Mouse (Mus musculus) layer of hippocampus, postnatal 14 days (tissue): ENCODE data around the gene Eci2. TPM values are rescaled to one million over a fixed set of nuclear protein-coding genes. Genes with fewer than 3 reads are reported as not detected.
"Not testable (repeated sequence)": the region's sequence is repeated elsewhere in the genome, so short reads cannot be mapped to it uniquely, and the experiment has no call there.

ENCODE experiments used
- DNase-seq, 2 experiments: peaks; one replicate each; pipeline ENCODE4 v3.0.0; 2021 to 2022; ENCODE audit warnings: low spot score in 2 of 2, mixed read lengths in 1 of 2
- total RNA-seq, 2 experiments: library from RNA; stranded (reverse); gene quantifications; 2 replicates each; pipeline ENCODE4 v1.2.3; 2021

Eci2 gene
- total RNA-seq, 2 experiments from 2014 or later: 52.7 to 54.4 TPM

- no peak for DNase-seq
These were observed 33.3 kb downstream of the Eci2 start for GRCm38 (mm10) chr13:34993595-34993982.

DNA sequence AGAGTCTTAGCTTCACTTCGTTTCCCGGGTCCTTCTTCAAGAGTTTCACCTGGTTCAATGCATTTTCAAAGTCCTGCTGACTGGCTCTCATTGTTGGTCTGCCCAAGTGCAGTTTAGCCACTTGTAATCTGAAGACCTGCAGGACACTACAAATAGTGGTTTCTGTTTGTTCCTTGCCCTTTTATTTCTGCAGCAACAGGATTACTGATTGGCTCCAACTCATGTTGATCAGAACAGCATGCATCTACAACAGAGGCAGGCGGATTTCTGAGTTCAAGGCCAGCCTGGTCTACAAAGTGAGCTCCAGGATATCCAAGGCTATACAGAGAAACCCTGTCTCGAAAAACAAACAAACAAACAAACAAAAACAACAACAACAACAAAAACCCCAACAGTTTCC lies 33.8 kb downstream of the Eci2 start:
- DNase-seq: no peak

- no peak for DNase-seq
These were observed 35.2 kb downstream of the Eci2 start for GRCm38 (mm10) chr13:34991581-34992273.

- DNase-seq: not testable (repeated sequence)
These were observed 43.4 kb downstream of the Eci2 start for GRCm38 (mm10) chr13:34983479-34983878.

- not testable (repeated sequence) for DNase-seq
These were observed 48.3 kb downstream of the Eci2 start for GRCm38 (mm10) chr13:34978635-34979034.

GRCm38 (mm10) chr13:34977410-34977809 lies 49.5 kb downstream of the Eci2 start:
- DNase-seq: no peak

DNA sequence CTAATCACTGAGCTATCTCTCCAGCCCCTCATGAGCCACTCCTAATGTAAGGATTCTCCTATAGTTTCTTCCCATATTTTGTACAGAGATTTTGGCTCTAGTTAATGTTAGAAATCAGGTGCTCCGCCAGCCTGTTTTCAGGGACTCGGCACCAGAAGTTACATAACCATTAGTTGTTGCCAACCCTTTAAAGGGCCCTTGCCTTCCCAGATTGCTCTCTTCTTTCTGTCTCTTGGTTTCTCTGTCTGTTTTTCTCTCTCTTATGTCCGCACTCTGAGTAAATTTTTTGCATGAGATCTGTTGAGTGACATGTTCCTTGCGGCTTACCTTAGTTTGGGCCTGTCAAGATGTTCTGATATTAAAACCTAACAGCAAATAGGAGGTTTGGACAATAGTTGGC lies 50.8 kb downstream of the Eci2 start:
- no peak for DNase-seq

- DNase-seq: no peak
These were observed 53.1 kb downstream of the Eci2 start for GRCm38 (mm10) chr13:34973770-34974169.

DNA sequence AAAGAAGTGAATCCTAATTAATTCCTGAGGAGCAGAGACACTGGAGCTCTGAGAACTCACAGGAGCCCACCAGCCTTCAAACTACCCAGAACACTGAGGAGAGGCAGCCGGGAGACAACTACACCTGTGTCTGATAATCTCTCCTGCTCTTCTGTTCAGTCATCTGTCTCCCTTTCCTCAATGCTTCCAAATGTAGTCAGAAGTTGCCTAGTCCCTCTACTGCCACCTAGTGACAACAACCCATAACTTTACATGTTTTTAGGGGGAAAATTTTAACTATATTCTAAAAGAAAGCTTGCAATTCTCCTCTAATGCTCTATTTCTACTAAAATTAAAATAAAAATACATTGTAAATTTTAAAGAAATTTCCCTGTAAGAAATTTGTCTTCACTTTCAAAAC lies 53.7 kb downstream of the Eci2 start:
- no peak for DNase-seq

DNA sequence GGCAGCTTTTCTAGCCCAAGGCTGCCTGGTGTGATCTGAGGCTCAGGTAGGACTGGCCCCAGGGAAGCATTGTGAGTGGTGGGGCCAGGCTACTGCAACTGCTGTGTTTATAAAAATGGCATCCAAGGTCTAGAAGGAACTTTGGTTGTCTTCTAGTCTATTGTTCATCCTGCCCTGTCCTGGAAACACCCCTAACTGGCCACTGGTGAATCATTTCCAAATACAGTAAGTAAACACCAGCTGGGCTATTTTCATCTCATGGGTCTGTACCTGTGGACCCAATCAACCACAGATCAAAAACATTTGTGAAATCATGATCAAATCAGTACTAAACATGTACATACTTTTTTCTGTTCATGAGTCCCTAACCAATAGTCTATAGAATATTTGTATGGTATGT lies 54.4 kb downstream of the Eci2 start:
- not testable (repeated sequence) for DNase-seq

- not testable (repeated sequence) for DNase-seq
These were observed 61.2 kb downstream of the Eci2 start for GRCm38 (mm10) chr13:34965647-34966046.

DNA sequence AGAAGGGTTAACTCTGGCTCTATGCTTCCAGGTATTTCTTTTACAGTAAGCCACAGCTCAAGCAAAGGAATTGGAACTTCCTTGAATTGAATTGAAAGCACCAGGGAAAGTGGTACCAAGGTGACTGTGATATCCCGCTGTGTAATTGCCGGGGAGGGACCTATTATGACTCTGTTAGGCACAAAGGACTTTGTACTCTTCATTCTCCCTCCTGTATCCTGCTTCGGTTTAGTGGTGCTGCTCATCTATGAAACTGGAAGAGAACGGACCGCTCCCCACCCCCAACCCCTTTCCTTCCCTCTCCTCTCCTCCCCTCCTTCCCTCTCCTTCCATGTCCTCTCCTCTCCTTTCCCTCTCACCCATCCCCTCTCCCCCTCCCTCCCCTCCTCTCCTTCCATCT lies 62.0 kb downstream of the Eci2 start:
- DNase-seq: no peak

DNA sequence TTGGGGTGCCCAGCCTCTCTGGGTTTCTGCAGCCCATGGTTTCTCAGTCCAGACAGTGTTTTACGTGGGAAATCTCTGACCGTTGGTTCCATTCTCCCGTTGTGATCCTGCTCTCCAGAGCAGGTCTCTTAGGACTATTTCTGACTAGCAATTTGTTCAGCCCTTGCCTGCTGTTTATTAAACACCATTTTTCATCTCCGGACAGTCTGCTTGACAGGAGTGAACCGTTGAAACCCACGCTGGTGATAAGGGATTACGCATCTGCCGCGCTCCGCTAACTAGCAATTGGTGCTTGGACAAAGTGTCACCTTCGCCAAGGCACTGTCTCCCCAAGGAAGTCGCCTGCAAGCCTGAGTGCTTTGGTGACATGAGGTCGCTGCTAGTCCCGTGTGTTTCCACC lies 62.5 kb downstream of the Eci2 start:
- DNase-seq: no peak

DNA sequence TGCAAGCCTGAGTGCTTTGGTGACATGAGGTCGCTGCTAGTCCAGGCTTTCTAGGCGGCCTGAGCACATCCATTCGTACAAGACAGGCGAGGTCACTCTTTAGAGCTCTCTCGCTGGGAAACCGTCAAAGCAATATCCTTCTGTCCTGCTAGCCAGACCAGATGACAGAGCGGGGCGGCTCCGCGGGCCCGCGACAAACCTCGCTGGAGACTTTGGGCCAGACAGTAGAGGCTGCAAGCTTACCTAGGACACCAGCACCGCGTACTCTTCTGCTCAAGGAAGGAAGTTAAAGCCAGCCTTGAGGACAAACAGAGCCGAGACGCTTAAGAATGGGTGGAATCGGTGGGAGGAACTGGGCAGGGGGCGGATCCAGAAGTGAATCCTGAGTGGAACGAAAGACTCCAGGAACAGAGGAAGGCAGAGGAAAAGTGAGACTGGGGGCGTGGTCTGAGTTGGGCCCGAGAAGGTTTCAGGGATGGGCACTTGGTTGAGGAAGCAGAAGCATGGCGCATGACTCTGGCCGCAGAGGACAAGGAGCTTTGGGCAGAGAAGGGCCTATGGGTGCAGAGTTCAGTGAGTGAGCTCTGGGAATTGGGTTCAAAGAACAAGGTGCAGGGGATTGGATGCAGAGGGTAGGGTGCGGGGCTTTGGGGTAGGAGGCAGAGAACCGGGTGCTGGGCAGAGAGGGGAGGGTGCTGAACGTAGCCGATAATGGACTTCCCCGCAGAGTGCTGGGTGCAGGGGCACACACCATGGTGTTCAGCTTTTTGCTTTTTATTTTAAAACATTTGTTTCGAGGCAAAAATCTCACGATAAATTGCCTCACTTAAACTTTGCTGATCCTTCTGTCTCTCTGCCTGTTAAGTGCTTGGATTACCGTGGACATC lies 63.1 kb downstream of the Eci2 start, which contains the start of gene Eci3:
Eci3 (minus strand) TSS at position 300 of the 887 bp plus-strand sequence.
- no peak for DNase-seq

DNA sequence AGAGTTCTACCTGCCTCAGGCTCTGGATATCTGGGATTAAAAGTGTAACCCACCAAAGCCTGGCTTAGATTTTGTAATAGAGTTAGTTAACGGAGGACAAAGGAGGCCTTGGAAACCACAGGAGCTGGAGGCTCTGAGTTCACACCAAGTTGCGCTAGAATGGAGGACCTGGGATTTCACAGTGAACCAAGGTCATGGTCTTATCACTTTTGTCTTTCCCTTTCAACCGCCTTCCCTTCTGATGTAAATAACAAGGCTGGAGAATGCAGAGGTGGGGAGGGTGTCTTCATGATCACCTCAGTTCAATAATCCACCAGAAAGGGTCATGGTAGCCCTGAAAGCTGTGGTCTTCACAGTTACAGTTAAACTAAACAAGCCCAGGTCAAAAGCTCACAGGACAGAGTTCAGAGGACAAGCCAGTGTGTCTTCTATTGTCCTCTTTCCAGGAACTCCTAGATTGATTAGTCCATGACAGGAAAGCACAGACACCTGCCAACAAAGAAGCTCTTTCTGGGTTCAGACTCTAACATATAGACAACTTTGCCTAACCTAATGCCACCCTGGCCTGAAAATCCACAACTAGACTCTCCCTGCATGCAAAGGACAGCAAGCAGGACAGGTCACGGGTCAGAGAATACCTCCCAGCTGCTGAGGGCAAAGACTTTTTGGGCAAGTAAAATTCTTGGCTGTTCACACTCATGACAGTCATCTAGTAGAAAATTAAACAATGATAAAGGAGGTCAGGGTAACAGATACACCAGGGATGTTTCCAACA lies 65.7 kb downstream of the Eci2 start:
- no peak for DNase-seq

- DNase-seq: not testable (repeated sequence)
These were observed 68.7 kb downstream of the Eci2 start for GRCm38 (mm10) chr13:34958158-34958557.

- DNase-seq: no peak
These were observed 70.0 kb downstream of the Eci2 start for GRCm38 (mm10) chr13:34956901-34957300.

GRCm38 (mm10) chr13:34951437-34951836 lies 75.5 kb downstream of the Eci2 start:
- not testable (repeated sequence) for DNase-seq

GRCm38 (mm10) chr13:34942370-34942769 lies 84.5 kb downstream of the Eci2 start:
- no peak for DNase-seq

DNA sequence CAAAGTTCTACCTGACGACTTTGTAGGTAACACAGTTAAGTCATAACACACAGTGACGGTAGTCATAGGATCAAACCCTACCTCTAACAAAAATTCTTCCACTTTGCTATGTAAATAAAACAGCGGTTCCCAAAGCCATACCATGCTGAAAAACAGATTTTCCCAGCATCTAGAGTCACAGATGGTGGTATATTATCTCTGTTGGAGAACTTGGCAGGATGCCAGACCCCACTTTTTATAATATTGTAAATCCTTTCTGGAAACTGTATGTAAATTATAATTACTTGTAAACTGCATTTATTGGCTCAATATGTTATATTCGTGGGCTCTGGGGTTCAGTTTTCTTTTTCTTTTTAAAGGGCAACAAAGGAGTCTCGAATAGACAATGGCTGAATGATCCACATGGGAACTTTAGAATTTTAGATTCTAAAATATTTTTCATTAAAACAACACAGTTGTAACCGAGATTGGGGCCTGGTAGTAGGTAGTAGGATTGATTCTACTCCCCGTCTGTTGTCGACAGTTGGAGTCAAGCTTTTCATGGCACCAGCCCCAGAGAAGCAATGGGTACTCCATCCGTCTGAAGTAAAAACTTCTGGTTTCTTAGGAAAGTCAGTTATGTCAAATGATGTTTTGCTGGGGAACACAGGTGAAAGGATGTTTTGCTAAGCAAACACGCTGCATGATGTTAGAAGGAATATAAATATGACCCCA lies 91.8 kb downstream of the Eci2 start:
- DNase-seq: peak in 1 of 2 experiments; percentile 50
